Mouse (Mus musculus) mesoderm, embryonic 11.5 days (tissue): ENCODE results near the gene Faah.
A peak's percentile ranks its signal among the peaks of the same experiment; 100 is the strongest.

ENCODE experiments used
- DNase-seq: peaks from one replicate; pipeline ENCODE4 v3.0.0-alpha.2; 2012; ENCODE audit warnings: low read depth, low spot score

The Faah gene

GRCm38 (mm10) chr4:116000671-116001070, 17.1 kb downstream of the Faah start:
- DNase-seq = no peak

GRCm38 (mm10) chr4:115996729-115997128, 21.0 kb downstream of the Faah start:
- no peak for DNase-seq

GRCm38 (mm10) chr4:115995376-115995730, 22.4 kb downstream of the Faah start:
- DNase-seq = no peak

GRCm38 (mm10) chr4:115994662-115995375, 22.9 kb downstream of the Faah start:
- DNase-seq = no peak

- DNase-seq = no peak
Observed at GRCm38 (mm10) chr4:115989382-115989781, 28.3 kb downstream of the Faah start.

GRCm38 (mm10) chr4:115987858-115988530, 29.7 kb downstream of the Faah start:
- DNase-seq = no peak

GRCm38 (mm10) chr4:115987436-115987835, 30.3 kb downstream of the Faah start:
- DNase-seq = no peak

- no peak for DNase-seq
Observed at GRCm38 (mm10) chr4:115984967-115985366, 32.8 kb downstream of the Faah start.

GRCm38 (mm10) chr4:115984111-115984510, 33.6 kb downstream of the Faah start:
- DNase-seq = peak; percentile 86

GRCm38 (mm10) chr4:115980676-115981075, 37.0 kb downstream of the Faah start:
- peak; percentile 87 for DNase-seq

GRCm38 (mm10) chr4:115979437-115979836, 38.3 kb downstream of the Faah start:
- DNase-seq = no peak

GRCm38 (mm10) chr4:115978911-115979310, 38.8 kb downstream of the Faah start:
- no peak for DNase-seq

- DNase-seq = no peak
Observed at GRCm38 (mm10) chr4:115972543-115972942, 45.2 kb downstream of the Faah start.

- DNase-seq = no peak
Observed at GRCm38 (mm10) chr4:115964446-115964845, 53.3 kb downstream of the Faah start.

GRCm38 (mm10) chr4:115963751-115964150, 54.0 kb downstream of the Faah start:
- DNase-seq = no peak

GRCm38 (mm10) chr4:115962671-115963412, 54.9 kb downstream of the Faah start:
- DNase-seq = peak; percentile 72

GRCm38 (mm10) chr4:115961991-115962390, 55.7 kb downstream of the Faah start:
- no peak for DNase-seq

- no peak for DNase-seq
Observed at GRCm38 (mm10) chr4:115959546-115959945, 58.2 kb downstream of the Faah start.

GRCm38 (mm10) chr4:115955494-115955775, 62.3 kb downstream of the Faah start:
- DNase-seq = no peak

GRCm38 (mm10) chr4:115954656-115955493, 62.9 kb downstream of the Faah start:
- no peak for DNase-seq

- DNase-seq = no peak
Observed at GRCm38 (mm10) chr4:115953559-115953958, 64.2 kb downstream of the Faah start.

GRCm38 (mm10) chr4:115952758-115953157, 65.0 kb downstream of the Faah start:
- DNase-seq = no peak
